Mouse (Mus musculus) frontal cortex, postnatal 25 days (tissue): ENCODE measurements around the gene Olfr531.

Source experiments
- DNase-seq, 2 experiments: peaks; one replicate each; pipeline ENCODE4 v3.0.0; 2022; ENCODE audit warnings: low spot score in 2 of 2

Olfr531 gene

GRCm38 (mm10) chr7:140402818-140403217 is at the start of gene Olfr531:
Gene Olfr531 (minus strand): TSS chr7:140402918.
- no peak for DNase-seq

- no peak for DNase-seq
These were observed 40.4 kb upstream of the Olfr531 start for GRCm38 (mm10) chr7:140443141-140443540.

GRCm38 (mm10) chr7:140421539-140421938 is 18.8 kb upstream of the Olfr531 start, which contains the start of gene Olfr532:
Gene Olfr532 (minus strand): TSS chr7:140421639.
- no peak for DNase-seq

- no peak for DNase-seq
These were observed 25.8 kb downstream of the Olfr531 start for GRCm38 (mm10) chr7:140376911-140377310.

GRCm38 (mm10) chr7:140376231-140376630 is 26.5 kb downstream of the Olfr531 start, which contains the start of gene Olfr530:
Gene Olfr530 (minus strand): TSS chr7:140376331.
- DNase-seq: no peak

- DNase-seq: no peak
These were observed 28.4 kb downstream of the Olfr531 start for GRCm38 (mm10) chr7:140374300-140374699.

GRCm38 (mm10) chr7:140361571-140361970 is 41.1 kb downstream of the Olfr531 start, which contains the start of gene Olfr60:
Gene Olfr60 (minus strand): TSS chr7:140361671.
- no peak for DNase-seq
